Mouse (Mus musculus): ENCODE results near the gene Egfem1. TPM values are rescaled to one million over a fixed set of nuclear protein-coding genes. Genes with fewer than 3 reads are reported as not detected.

The Egfem1 gene
- total and polyA plus RNA-seq, 2 experiments from 2014 or later, result 0.23 TPM; not detected in 1

DNA sequence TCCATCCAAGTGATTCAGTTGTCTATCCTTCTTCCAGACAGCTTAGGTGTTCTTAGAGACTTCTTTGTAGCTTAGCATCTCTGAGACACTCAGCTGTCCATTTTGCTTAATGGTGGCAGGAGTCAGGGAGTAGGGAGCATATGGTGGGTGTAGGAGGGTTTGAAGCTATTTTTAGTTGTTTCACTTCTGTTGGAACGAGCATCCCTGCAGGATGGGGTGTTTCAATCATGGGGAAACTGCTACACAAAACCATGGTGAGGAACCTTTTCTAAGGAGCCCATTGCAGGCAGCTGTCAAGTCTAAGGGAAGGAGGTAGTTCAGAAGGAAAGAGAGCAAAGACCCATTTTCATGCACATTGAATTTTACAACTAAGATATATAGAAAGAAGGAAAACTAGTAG, 458.1 kb downstream of the Egfem1 start:
- TF ChIP-seq EP300 (IDR thresholded peaks at IDR 0.05; ENCODE audit: low read depth), result no peak
- no peak for TF ChIP-seq CTCF (IDR thresholded peaks at IDR 0.05; ENCODE audit: low read depth)
- WGBS, result 6% methylated on average over 1 of the region's 1 CpGs
- ATAC-seq (ENCODE audit: insufficient read depth, low read depth) (no peak), DNase-seq (ENCODE audit: low spot score) (no peak)
- Histone ChIP-seq H3K36me3 (replicated peaks; ENCODE audit: control insufficient read depth, insufficient read depth, low read length) (no peaks in the 10 kb centered on the region), H3K4me1 (ENCODE audit: control insufficient read depth, insufficient read depth) (no peaks in the 10 kb centered on the region), H3K9me3 (replicated peaks; ENCODE audit: control insufficient read depth, low read length) (no peaks in the 10 kb centered on the region), H3K9ac (replicated peaks; ENCODE audit: low read depth, low read length) (no peak overlapping the region), H3K27ac (ENCODE audit: low read depth) (no peak overlapping the region), H3K4me3 (ENCODE audit: low read depth, low read length) (no peak overlapping the region), H3K4me2 (ENCODE audit: low read depth, low read length) (no peak overlapping the region), H3K27me3 (ENCODE audit: control insufficient read depth, insufficient read depth, low read length) (no peaks in the 10 kb centered on the region)

DNA sequence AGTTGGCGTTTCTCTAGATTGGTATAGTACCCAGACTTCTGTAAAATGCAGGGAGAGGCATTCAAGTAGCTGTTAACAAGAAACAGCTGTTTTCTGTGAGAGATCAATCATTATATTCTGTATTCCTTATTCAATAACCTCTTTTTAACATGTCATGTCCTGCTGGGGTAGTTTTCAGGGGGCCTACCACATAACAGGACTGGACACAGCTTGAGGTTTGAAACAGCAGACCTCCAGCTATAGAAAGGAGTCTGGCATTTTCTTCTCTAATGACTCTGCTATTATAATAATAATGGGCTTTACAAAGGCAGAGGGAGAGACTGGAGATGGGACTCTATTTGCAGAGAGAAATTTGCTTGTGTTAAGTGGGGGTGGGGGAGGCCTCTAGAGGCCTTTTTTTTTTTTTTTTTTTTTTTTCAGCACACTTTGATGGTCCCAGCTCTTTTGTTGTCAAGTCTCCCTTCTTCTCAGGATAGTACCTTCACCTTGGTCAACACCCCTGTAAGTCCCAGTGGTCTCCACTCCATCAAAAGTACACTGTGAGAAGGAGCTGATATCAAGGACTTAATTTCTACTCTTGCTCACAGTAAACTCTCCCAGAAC, 459.8 kb downstream of the Egfem1 start:
- H3K4me2 ChIP-seq (ENCODE audit: low read depth, low read length), result no peak overlapping the region
- no peak overlapping the region for H3K4me3 ChIP-seq (ENCODE audit: low read depth, low read length)
- 56% methylated on average over 1 of the region's 1 CpGs for WGBS
- H3K9me3 ChIP-seq (replicated peaks; ENCODE audit: control insufficient read depth, low read length), result no peaks in the 10 kb centered on the region
- H3K4me1 ChIP-seq (ENCODE audit: control insufficient read depth, insufficient read depth), result no peaks in the 10 kb centered on the region
- no peak overlapping the region for H3K27ac ChIP-seq (ENCODE audit: low read depth)
- H3K9ac ChIP-seq (replicated peaks; ENCODE audit: low read depth, low read length), result no peak overlapping the region
- H3K36me3 ChIP-seq (replicated peaks; ENCODE audit: control insufficient read depth, insufficient read depth, low read length), result no peaks in the 10 kb centered on the region
- TF ChIP-seq CTCF (IDR thresholded peaks at IDR 0.05; ENCODE audit: low read depth), result no peak
- TF ChIP-seq EP300 (IDR thresholded peaks at IDR 0.05; ENCODE audit: low read depth), result no peak
- DNase-seq (ENCODE audit: low spot score), result no peak
- no peak for ATAC-seq (ENCODE audit: insufficient read depth, low read depth)
- no peaks in the 10 kb centered on the region for H3K27me3 ChIP-seq (ENCODE audit: control insufficient read depth, insufficient read depth, low read length)

DNA sequence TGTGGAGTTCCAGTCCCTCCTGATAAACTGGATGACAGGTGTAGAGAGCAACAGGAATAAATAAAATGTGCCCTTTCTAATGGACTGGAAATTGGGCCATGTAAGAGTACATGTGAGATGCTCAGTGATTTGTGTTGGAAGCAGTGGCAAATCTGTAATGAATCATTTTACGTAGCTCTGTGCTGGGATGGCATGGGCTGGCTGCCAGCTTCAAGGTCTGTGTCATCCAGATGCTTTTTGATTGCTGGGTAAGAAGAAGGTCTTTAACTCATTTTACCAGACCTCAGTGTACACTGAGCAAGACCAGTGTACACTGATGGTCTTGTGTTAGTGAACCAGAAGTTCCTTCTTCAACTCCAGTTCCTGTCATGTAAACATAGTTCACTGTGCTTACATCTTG, 462.2 kb downstream of the Egfem1 start:
- no peak for TF ChIP-seq EP300 (IDR thresholded peaks at IDR 0.05; ENCODE audit: low read depth)
- no peak for TF ChIP-seq CTCF (IDR thresholded peaks at IDR 0.05; ENCODE audit: low read depth)
- Histone ChIP-seq H3K36me3 (replicated peaks; ENCODE audit: control insufficient read depth, insufficient read depth, low read length) (no peaks in the 10 kb centered on the region), H3K4me3 (ENCODE audit: low read depth, low read length) (no peak overlapping the region), H3K27me3 (ENCODE audit: control insufficient read depth, insufficient read depth, low read length) (no peaks in the 10 kb centered on the region), H3K27ac (ENCODE audit: low read depth) (no peak overlapping the region), H3K4me1 (ENCODE audit: control insufficient read depth, insufficient read depth) (no peaks in the 10 kb centered on the region), H3K9ac (replicated peaks; ENCODE audit: low read depth, low read length) (no peak overlapping the region), H3K9me3 (replicated peaks; ENCODE audit: control insufficient read depth, low read length) (no peaks in the 10 kb centered on the region), H3K4me2 (ENCODE audit: low read depth, low read length) (no peak overlapping the region)
- ATAC-seq (ENCODE audit: insufficient read depth, low read depth) (no peak), DNase-seq (ENCODE audit: low spot score) (no peak)
- WGBS, result 57% methylated on average over 1 of the region's 1 CpGs

DNA sequence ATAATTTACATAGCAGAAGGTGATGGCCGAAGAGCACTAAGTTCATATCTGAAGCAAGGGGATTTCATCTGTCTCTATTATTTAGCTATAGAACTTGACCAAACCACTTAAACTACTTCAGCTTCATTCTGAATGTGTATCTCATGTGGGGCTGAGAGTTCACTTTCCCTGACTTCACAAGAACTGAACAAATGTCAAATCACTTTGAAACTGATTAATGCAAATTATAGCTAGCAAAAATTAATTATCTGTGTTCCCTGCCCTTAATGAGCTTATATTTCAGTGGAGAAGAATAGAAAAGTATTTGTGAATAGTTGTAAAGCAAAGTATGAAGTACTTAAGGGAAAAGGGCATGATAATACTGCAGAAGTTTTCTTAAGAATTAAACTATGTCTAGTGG, 481.3 kb downstream of the Egfem1 start:
- Histone ChIP-seq H3K27ac (ENCODE audit: low read depth) (no peak overlapping the region), H3K27me3 (ENCODE audit: control insufficient read depth, insufficient read depth, low read length) (no peaks in the 10 kb centered on the region), H3K9ac (replicated peaks; ENCODE audit: low read depth, low read length) (no peak overlapping the region), H3K4me3 (ENCODE audit: low read depth, low read length) (no peak overlapping the region), H3K4me2 (ENCODE audit: low read depth, low read length) (no peak overlapping the region), H3K9me3 (replicated peaks; ENCODE audit: control insufficient read depth, low read length) (no peaks in the 10 kb centered on the region), H3K36me3 (replicated peaks; ENCODE audit: control insufficient read depth, insufficient read depth, low read length) (no peaks in the 10 kb centered on the region), H3K4me1 (ENCODE audit: control insufficient read depth, insufficient read depth) (no peaks in the 10 kb centered on the region)
- no peak for ATAC-seq (ENCODE audit: insufficient read depth, low read depth)
- TF ChIP-seq CTCF (IDR thresholded peaks at IDR 0.05; ENCODE audit: low read depth), result no peak
- TF ChIP-seq EP300 (IDR thresholded peaks at IDR 0.05; ENCODE audit: low read depth), result no peak
- WGBS, result 85% methylated on average over 1 of the region's 1 CpGs
- no peak for DNase-seq (ENCODE audit: low spot score)

DNA sequence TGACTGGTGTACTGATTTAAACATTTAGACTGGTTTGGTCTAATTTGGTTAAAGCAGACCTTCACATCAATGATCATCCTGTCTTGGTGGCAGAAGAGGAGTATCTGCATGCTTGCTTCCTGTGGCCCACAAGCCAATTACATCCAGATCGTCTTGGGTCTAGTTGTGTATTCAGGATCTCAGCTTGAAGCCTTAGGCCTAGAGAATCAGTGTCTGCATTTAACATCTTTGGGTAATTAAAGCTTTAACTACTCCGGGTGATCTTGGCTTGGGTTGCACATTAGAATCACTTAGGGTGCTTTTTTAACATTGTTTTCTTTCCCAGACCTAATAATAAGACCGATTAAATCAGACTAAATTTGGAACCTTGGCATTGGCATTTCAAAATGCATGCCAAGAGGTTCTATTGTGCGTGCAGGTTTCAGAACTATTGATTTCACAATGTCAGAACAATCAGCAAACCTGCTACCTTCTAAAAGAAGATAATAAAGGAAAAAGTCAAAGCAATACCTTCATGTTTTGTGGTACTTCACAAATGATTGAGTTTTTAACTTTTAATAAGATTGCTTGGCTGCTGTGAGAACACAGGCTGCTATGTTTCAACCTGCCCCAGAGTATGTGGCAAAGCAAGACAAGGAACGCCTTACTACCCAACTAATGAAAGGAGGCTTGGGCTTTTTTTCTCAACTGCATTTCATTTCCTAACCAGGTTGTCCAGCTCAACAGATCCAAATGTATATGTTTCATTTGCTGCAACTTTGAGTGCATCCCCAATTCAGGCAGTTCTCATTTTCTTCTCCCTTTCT, 496.4 kb downstream of the Egfem1 start:
- H3K27me3 ChIP-seq (ENCODE audit: control insufficient read depth, insufficient read depth, low read length), result no peaks in the 10 kb centered on the region
- no peak overlapping the region for H3K4me3 ChIP-seq (ENCODE audit: low read depth, low read length)
- no peak overlapping the region for H3K27ac ChIP-seq (ENCODE audit: low read depth)
- WGBS, result 61% methylated on average over 5 of the region's 5 CpGs
- ATAC-seq (ENCODE audit: insufficient read depth, low read depth), result no peak
- H3K4me1 ChIP-seq (ENCODE audit: control insufficient read depth, insufficient read depth), result no peaks in the 10 kb centered on the region
- no peak for TF ChIP-seq EP300 (IDR thresholded peaks at IDR 0.05; ENCODE audit: low read depth)
- no peak for TF ChIP-seq CTCF (IDR thresholded peaks at IDR 0.05; ENCODE audit: low read depth)
- no peaks in the 10 kb centered on the region for H3K9me3 ChIP-seq (replicated peaks; ENCODE audit: control insufficient read depth, low read length)
- no peaks in the 10 kb centered on the region for H3K36me3 ChIP-seq (replicated peaks; ENCODE audit: control insufficient read depth, insufficient read depth, low read length)
- no peak overlapping the region for H3K9ac ChIP-seq (replicated peaks; ENCODE audit: low read depth, low read length)
- no peak for DNase-seq (ENCODE audit: low spot score)
- no peak overlapping the region for H3K4me2 ChIP-seq (ENCODE audit: low read depth, low read length)
